Mouse (Mus musculus) MEL (cell line): ENCODE measurements at regions not wholly inside any gene's neighbourhood (a gene's known extent, or its start where the extent isn't known, plus 50 kb on each side); places are given as distances from the start of the nearest gene placed in this dataset.

ENCODE experiments used
- DNase-seq: peaks from one replicate; pipeline ENCODE4 v3.0.0; 2011; ENCODE audit warnings: low read depth, low spot score
- H3K27ac ChIP-seq: 2 replicates; pipeline ENCODE4 v1.5.1; 2012; ENCODE audit warnings: low read depth, mild to moderate bottlenecking, control low read depth, low read length, moderate library complexity; ENCODE audit not compliant: control insufficient read depth
- H3K27me3 ChIP-seq, 2 experiments: fragments of 150-350 bp in 1 of 2; sonication (generic) in 1 of 2; 2 replicates each; pipeline ENCODE4 v1.6.1; 2012; ENCODE audit warnings: low read length in 2 of 2, mild to moderate bottlenecking in 2 of 2, improper control_type of control experiment in 1 of 2, moderate library complexity in 1 of 2; ENCODE audit not compliant: insufficient read depth in 2 of 2, control insufficient read depth in 1 of 2
- H3K36me3 ChIP-seq, 2 experiments: 2 replicates each; pipeline ENCODE4 v1.6.1; 2012 to 2014; ENCODE audit warnings: low read length in 2 of 2, improper control_type of control experiment in 1 of 2, inconsistent platforms in 1 of 2, mild to moderate bottlenecking in 1 of 2; ENCODE audit not compliant: insufficient read depth in 2 of 2, control insufficient read depth in 1 of 2
- H3K4me1 ChIP-seq, 2 experiments: fragments of 150-350 bp in 1 of 2; sonication (generic) in 1 of 2; 2 replicates each; pipeline ENCODE4 v1.6.1; 2012; ENCODE audit warnings: low read length in 2 of 2, improper control_type of control experiment in 1 of 2, mild to moderate bottlenecking in 1 of 2; ENCODE audit not compliant: insufficient read depth in 2 of 2, control insufficient read depth in 1 of 2
- H3K4me3 ChIP-seq, 2 experiments: fragments of 150-350 bp in 1 of 2; sonication (generic) in 1 of 2; 2 replicates each; pipeline ENCODE4 v1.5.1; 2012; ENCODE audit warnings: low read depth in 2 of 2, low read length in 2 of 2, mild to moderate bottlenecking in 2 of 2, moderate library complexity in 2 of 2, control low read depth in 1 of 2, improper control_type of control experiment in 1 of 2; ENCODE audit not compliant: control insufficient read depth in 1 of 2, insufficient read depth in 1 of 2
- H3K79me2 ChIP-seq: 2 replicates; pipeline ENCODE4 v1.6.1; 2012; ENCODE audit warnings: mild to moderate bottlenecking, low read length, moderate library complexity; ENCODE audit not compliant: control insufficient read depth, poor library complexity, insufficient read depth
- H3K9ac ChIP-seq: 2 replicates; pipeline ENCODE4 v1.6.1; 2012; ENCODE audit warnings: low read depth, mild to moderate bottlenecking, control low read depth, low read length, moderate library complexity; ENCODE audit not compliant: control insufficient read depth, poor library complexity, severe bottlenecking
- H3K9me3 ChIP-seq: fragments of 150-350 bp; sonication (generic); replicated peaks from 2 replicates; pipeline ENCODE4 v1.6.1; 2012; ENCODE audit warnings: mild to moderate bottlenecking, low read length, improper control_type of control experiment, moderate library complexity; ENCODE audit not compliant: insufficient read depth
- BHLHE40 ChIP-seq: IDR thresholded peaks from 2 replicates; pipeline ENCODE4 v1.6.1; 2012; ENCODE audit warnings: low read depth, mild to moderate bottlenecking, inconsistent platforms, low read length, improper control_type of control experiment, borderline replicate concordance
- CHD1 ChIP-seq: IDR thresholded peaks from 2 replicates; pipeline ENCODE4 v1.6.1; 2012; ENCODE audit warnings: low read depth, mild to moderate bottlenecking, inconsistent platforms, low read length, improper control_type of control experiment
- CTCF ChIP-seq, 3 experiments: IDR thresholded peaks in 2 of 3; conservative IDR thresholded peaks in 1 of 3; 2 replicates each; pipeline ENCODE4 v1.5.1; 2011 to 2012; ENCODE audit warnings: low read length in 3 of 3, low read depth in 2 of 3, mild to moderate bottlenecking in 2 of 3, improper control_type of control experiment in 1 of 3, inconsistent platforms in 1 of 3, mixed read lengths in 1 of 3, moderate library complexity in 1 of 3; ENCODE audit not compliant: control insufficient read depth in 1 of 3, insufficient read depth in 1 of 3, poor library complexity in 1 of 3, severe bottlenecking in 1 of 3
- E2F4 ChIP-seq: IDR thresholded peaks from 2 replicates; pipeline ENCODE4 v1.6.1; 2011; ENCODE audit warnings: low read depth, low read length, improper control_type of control experiment, borderline replicate concordance
- EP300 ChIP-seq, 2 experiments: IDR thresholded peaks; 2 replicates each; pipeline ENCODE4 v1.6.1; 2011; ENCODE audit warnings: improper control_type of control experiment in 2 of 2, low read length in 2 of 2, low read depth in 1 of 2, mild to moderate bottlenecking in 1 of 2
- GABPA ChIP-seq: IDR thresholded peaks from 2 replicates; pipeline ENCODE4 v1.6.1; 2012; ENCODE audit warnings: low read depth, mild to moderate bottlenecking, inconsistent platforms, low read length, improper control_type of control experiment, moderate library complexity
- HCFC1 ChIP-seq: IDR thresholded peaks from 2 replicates; pipeline ENCODE4 v1.6.1; 2012; ENCODE audit warnings: low read depth, mild to moderate bottlenecking, inconsistent platforms, low read length, improper control_type of control experiment, moderate library complexity
- JUND ChIP-seq: IDR thresholded peaks from 2 replicates; pipeline ENCODE4 v1.6.1; 2011; ENCODE audit warnings: low read depth, mild to moderate bottlenecking, improper control_type of control experiment, low read length
- KAT2A ChIP-seq: conservative IDR thresholded peaks from 2 replicates; pipeline ENCODE4 v1.6.1; 2012; ENCODE audit warnings: low read depth, low read length, improper control_type of control experiment, inconsistent platforms
- MAFK ChIP-seq: IDR thresholded peaks from 2 replicates; pipeline ENCODE4 v1.6.1; 2011; ENCODE audit warnings: low read depth, mild to moderate bottlenecking, low read length, improper control_type of control experiment, borderline replicate concordance
- MAX ChIP-seq: IDR thresholded peaks from 2 replicates; pipeline ENCODE4 v1.6.1; 2011; ENCODE audit warnings: low read length, improper control_type of control experiment
- MAZ ChIP-seq: IDR thresholded peaks from 2 replicates; pipeline ENCODE4 v1.6.1; 2012; ENCODE audit warnings: low read depth, mild to moderate bottlenecking, inconsistent platforms, low read length, improper control_type of control experiment
- MEF2A ChIP-seq: IDR thresholded peaks from 2 replicates; pipeline ENCODE4 v1.6.1; 2014; ENCODE audit warnings: low read depth, mild to moderate bottlenecking, inconsistent platforms, low read length, improper control_type of control experiment; ENCODE audit not compliant: poor library complexity, insufficient replicate concordance, severe bottlenecking; ENCODE audit errors: extremely low read depth
- MXI1 ChIP-seq: IDR thresholded peaks from 2 replicates; pipeline ENCODE4 v1.6.1; 2011; ENCODE audit warnings: mild to moderate bottlenecking, low read depth, low read length, improper control_type of control experiment
- MYB ChIP-seq: IDR thresholded peaks from 2 replicates; pipeline ENCODE4 v1.6.1; 2011; ENCODE audit warnings: mild to moderate bottlenecking, low read depth, low read length, improper control_type of control experiment
- NELFE ChIP-seq: IDR thresholded peaks from 2 replicates; pipeline ENCODE4 v1.6.1; 2011; ENCODE audit warnings: low read depth, low read length, improper control_type of control experiment
- POLR2A ChIP-seq, 2 experiments: IDR thresholded peaks; 2 replicates each; pipeline ENCODE4 v1.6.1; 2011 to 2012; ENCODE audit warnings: low read length in 2 of 2, mild to moderate bottlenecking in 2 of 2, control low read depth in 1 of 2, improper control_type of control experiment in 1 of 2, low read depth in 1 of 2, moderate library complexity in 1 of 2; ENCODE audit not compliant: control insufficient read depth in 1 of 2, insufficient read depth in 1 of 2, poor library complexity in 1 of 2
- POLR2AphosphoS2 ChIP-seq: IDR thresholded peaks from 2 replicates; pipeline ENCODE4 v1.6.1; 2011; ENCODE audit warnings: low read length, improper control_type of control experiment
- POLR2AphosphoS5 ChIP-seq: IDR thresholded peaks from 2 replicates; pipeline ENCODE4 v1.6.1; 2012; ENCODE audit warnings: low read depth, borderline replicate concordance, mild to moderate bottlenecking, inconsistent platforms, low read length, moderate library complexity, mixed read lengths
- SMC3 ChIP-seq: IDR thresholded peaks from 2 replicates; pipeline ENCODE4 v1.6.1; 2011; ENCODE audit warnings: low read depth, low read length, improper control_type of control experiment
- TAL1 ChIP-seq: IDR thresholded peaks from 2 replicates; pipeline ENCODE4 v1.6.1; 2012; ENCODE audit warnings: mild to moderate bottlenecking, inconsistent platforms, low read length, moderate library complexity, mixed read lengths
- TBP ChIP-seq: IDR thresholded peaks from 2 replicates; pipeline ENCODE4 v1.8.0; 2011; ENCODE audit warnings: low read depth, low read length, improper control_type of control experiment
- UBTF ChIP-seq: IDR thresholded peaks from 2 replicates; pipeline ENCODE4 v1.6.1; 2012; ENCODE audit warnings: low read depth, mild to moderate bottlenecking, inconsistent platforms, low read length, improper control_type of control experiment, moderate library complexity, borderline replicate concordance; ENCODE audit not compliant: insufficient read depth
- USF1 ChIP-seq: IDR thresholded peaks from 2 replicates; pipeline ENCODE4 v1.6.1; 2014; ENCODE audit warnings: low read depth, mild to moderate bottlenecking, inconsistent platforms, low read length, improper control_type of control experiment, moderate library complexity
- USF2 ChIP-seq, 2 experiments: IDR thresholded peaks; 2 replicates each; pipeline ENCODE4 v1.6.1; 2011 to 2012; ENCODE audit warnings: improper control_type of control experiment in 2 of 2, low read length in 2 of 2, borderline replicate concordance in 1 of 2, inconsistent platforms in 1 of 2, low read depth in 1 of 2, mild to moderate bottlenecking in 1 of 2; ENCODE audit not compliant: insufficient read depth in 1 of 2
- ZC3H11A ChIP-seq: IDR thresholded peaks from 2 replicates; pipeline ENCODE4 v1.6.1; 2012; ENCODE audit warnings: low read depth, mild to moderate bottlenecking, inconsistent platforms, low read length, improper control_type of control experiment
- ZKSCAN1 ChIP-seq: IDR thresholded peaks from 2 replicates; pipeline ENCODE4 v1.6.1; 2012; ENCODE audit warnings: low read depth, mild to moderate bottlenecking, inconsistent platforms, low read length, improper control_type of control experiment, moderate library complexity

GRCm38 (mm10) chr5:144668060-144668459 lies 93.6 kb downstream of the Tmem130 start:
- H3K4me3 ChIP-seq = no peak overlapping the region
- H3K79me2 ChIP-seq = no peaks in the 10 kb centered on the region
- H3K9ac ChIP-seq = no peak overlapping the region
- TF ChIP-seq NELFE (no peak), POLR2AphosphoS2 (no peak), USF2 (IDR thresholded peaks at IDR 0.05; ENCODE audit: borderline replicate concordance in 1 of 2, insufficient read depth in 1 of 2, low read depth in 1 of 2, low read length in 2 of 2) (no peak), MAFK (no peak), TAL1 (no peak), MAZ (no peak), MYB (no peak), MAX (no peak), MEF2A (no peak), MXI1 (no peak), EP300 (IDR thresholded peaks at IDR 0.05; ENCODE audit: low read depth in 1 of 2, low read length in 2 of 2) (no peak), UBTF (no peak), POLR2AphosphoS5 (no peak)
- no peaks in the 10 kb centered on the region for H3K27me3 ChIP-seq
- no peaks in the 10 kb centered on the region for H3K9me3 ChIP-seq
- no peak overlapping the region for H3K27ac ChIP-seq
- H3K4me1 ChIP-seq = no peaks in the 10 kb centered on the region
- DNase-seq = no peak
- no peaks in the 10 kb centered on the region for H3K36me3 ChIP-seq

GRCm38 (mm10) chr5:144678815-144679750 lies 82.5 kb downstream of the Tmem130 start:
- H3K4me1 ChIP-seq = no peaks in the 10 kb centered on the region
- no peaks in the 10 kb centered on the region for H3K79me2 ChIP-seq
- no peak overlapping the region for H3K4me3 ChIP-seq
- H3K9me3 ChIP-seq = no peaks in the 10 kb centered on the region
- no peak for TF ChIP-seq ZKSCAN1
- TF ChIP-seq JUND = no peak
- no peak for TF ChIP-seq KAT2A
- no peak for TF ChIP-seq GABPA
- TF ChIP-seq POLR2AphosphoS5 = no peak
- no peak for TF ChIP-seq BHLHE40
- no peak for TF ChIP-seq POLR2A (IDR thresholded peaks at IDR 0.05; ENCODE audit: control insufficient read depth in 1 of 2, insufficient read depth in 1 of 2, low read depth in 1 of 2, low read length in 2 of 2, poor library complexity in 1 of 2)
- TF ChIP-seq ZC3H11A = no peak
- TF ChIP-seq TAL1 = no peak
- TF ChIP-seq UBTF = no peak
- TF ChIP-seq NELFE = no peak
- TF ChIP-seq MAFK = no peak
- no peak for TF ChIP-seq USF1
- no peak for TF ChIP-seq E2F4
- no peak for TF ChIP-seq HCFC1
- TF ChIP-seq SMC3 = no peak
- no peak for TF ChIP-seq CHD1
- no peak for TF ChIP-seq TBP
- no peak for TF ChIP-seq CTCF (IDR thresholded peaks at IDR 0.05 in 2 of 3, conservative IDR thresholded peaks at IDR 0.05 in 1 of 3; ENCODE audit: control insufficient read depth in 1 of 3, insufficient read depth in 1 of 3, low read depth in 2 of 3, low read length in 3 of 3, poor library complexity in 1 of 3, severe bottlenecking in 1 of 3)
- TF ChIP-seq, all 39 proteins: peak for 0
- no peaks in the 10 kb centered on the region for H3K27me3 ChIP-seq
- no peaks in the 10 kb centered on the region for H3K36me3 ChIP-seq
- H3K27ac ChIP-seq = no peak overlapping the region
- H3K9ac ChIP-seq = no peak overlapping the region
- no peak for DNase-seq
